Mouse (Mus musculus): ENCODE results near the gene Cfap77.

Cfap77 gene

GRCm38 (mm10) chr2:29051932-29052331 is 2.9 kb downstream of the Cfap77 start:
- DNase-seq (ENCODE audit: low spot score in 2 of 2), result no peak

- DNase-seq (ENCODE audit: low spot score in 2 of 2), result no peak
Observed at GRCm38 (mm10) chr2:29046151-29046550, 8.7 kb downstream of the Cfap77 start.

DNA sequence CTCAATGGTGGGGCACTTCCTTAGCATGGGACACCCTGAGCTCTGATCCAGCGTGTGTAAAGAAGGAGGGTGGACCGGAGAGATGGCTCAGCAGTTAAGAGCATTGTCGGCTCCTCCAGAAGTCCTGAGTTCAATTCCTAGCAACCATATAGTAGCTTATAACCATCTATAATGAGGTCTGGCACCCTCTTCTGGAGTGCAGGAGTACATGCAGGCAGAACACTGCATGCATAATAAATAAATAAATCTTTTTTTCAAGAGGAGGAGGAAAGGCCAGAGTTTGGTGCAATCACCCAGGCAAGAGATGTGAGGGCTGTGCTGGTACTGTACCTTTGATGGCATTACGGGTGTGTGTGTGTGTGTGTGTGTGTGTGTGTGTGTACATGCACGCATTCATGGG is 12.7 kb downstream of the Cfap77 start:
- DNase-seq (ENCODE audit: low spot score in 2 of 2), result no peak

DNA sequence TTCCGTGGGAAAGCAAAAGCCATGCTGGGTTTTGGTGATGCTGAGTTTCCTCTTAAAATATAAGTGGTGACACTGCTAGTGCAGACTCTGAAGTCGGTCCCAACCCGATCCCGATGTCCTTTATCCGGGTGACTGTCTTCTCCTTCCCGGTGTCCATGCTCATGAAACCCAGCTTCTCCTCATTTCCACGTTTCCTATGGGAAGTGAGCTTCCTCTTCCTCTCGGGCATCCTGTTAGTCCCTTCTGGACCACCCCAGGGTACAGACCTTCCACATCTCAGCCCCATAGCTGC is 13.4 kb downstream of the Cfap77 start:
- DNase-seq (ENCODE audit: low spot score in 2 of 2), result no peak

GRCm38 (mm10) chr2:29040594-29041476 is 14.0 kb downstream of the Cfap77 start:
- no peak for DNase-seq (ENCODE audit: low spot score in 2 of 2)

DNA sequence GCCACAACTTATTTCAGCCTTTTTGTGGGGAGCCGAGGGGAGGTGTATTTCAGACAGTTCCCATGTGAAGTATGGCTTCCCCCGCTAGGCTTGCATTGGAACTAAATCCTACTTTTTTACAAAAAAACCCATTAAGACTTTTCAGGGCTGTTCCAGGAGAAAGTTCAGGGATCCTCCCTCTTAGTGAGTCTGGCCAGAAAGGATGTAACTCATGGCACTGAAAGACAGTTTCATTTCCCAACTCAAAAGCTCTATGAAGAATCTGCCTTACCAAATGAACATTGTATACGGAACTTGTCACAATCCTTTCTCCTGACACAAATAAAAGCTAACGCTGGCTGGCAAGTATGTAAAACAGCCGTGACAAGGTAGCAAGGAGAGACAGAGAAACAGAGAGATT is 15.1 kb downstream of the Cfap77 start:
- no peak for DNase-seq (ENCODE audit: low spot score in 2 of 2)

GRCm38 (mm10) chr2:29035698-29036097 is 19.2 kb downstream of the Cfap77 start:
- no peak for DNase-seq (ENCODE audit: low spot score in 2 of 2)

GRCm38 (mm10) chr2:29034542-29035475 is 20.1 kb downstream of the Cfap77 start:
- no peak for DNase-seq (ENCODE audit: low spot score in 2 of 2)

DNA sequence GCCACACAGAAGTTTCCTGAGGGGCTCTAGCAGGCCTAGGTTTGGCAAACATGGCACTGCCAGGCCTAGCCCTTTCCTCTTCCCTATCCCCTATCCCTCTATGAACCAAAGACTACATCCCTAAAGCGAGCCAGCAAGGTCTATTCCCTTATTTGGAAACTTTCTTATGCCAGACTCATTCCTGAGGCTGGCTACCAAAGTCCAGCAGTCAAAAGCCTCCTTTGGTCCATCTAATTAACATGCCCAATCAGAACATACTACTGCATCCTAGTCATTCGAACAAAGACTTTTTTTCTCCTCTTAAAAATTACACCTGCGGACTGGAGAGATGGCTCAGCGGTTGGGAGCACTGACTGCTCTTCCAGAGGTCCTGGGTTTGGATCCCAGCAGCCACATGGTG is 22.9 kb downstream of the Cfap77 start:
- DNase-seq (ENCODE audit: low spot score in 2 of 2), result no peak

- no peak for DNase-seq (ENCODE audit: low spot score in 2 of 2)
Observed at GRCm38 (mm10) chr2:29030048-29030734, 24.7 kb downstream of the Cfap77 start.

- DNase-seq (ENCODE audit: low spot score in 2 of 2), result peak; percentile 12 to 13
Observed at GRCm38 (mm10) chr2:29025284-29025683, 29.6 kb downstream of the Cfap77 start.

DNA sequence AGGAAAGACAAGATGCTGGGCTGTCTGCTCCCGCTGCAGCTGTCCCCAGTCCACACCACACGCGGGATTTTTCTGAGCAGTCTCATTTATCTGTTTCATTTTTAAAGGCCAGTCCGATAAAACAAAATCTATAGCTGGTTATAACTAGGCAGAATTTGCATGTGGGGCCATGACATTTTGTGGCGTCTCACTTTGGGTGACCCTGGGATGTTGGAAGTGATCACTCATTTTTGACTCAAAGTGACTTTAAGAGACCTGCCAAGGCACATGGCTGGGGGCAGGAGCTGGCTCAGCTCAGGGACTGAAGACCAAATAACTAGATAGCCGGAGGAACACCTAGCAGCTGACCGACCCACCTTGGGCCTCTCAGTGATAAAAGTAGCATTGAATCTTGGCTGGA is 31.9 kb downstream of the Cfap77 start:
- no peak for DNase-seq (ENCODE audit: low spot score in 2 of 2)

DNA sequence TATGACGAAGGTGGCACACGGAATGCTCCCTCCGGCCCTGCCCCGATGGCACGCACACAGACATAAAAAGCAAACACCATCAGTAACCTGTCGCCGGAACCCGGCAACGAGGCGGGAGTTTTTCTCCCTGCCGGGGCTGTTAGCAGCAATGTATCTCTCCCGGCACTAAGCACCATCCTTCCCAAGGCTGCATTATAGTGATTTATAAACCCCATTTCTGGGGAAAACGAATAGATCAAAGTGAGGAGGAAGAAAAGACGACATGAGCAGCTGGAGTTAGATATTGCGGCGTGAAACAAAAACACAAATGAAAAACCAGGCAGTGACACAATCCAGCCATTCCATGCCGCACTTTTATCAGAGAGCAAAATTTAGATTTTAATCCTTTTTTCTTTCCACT is 33.8 kb downstream of the Cfap77 start:
- DNase-seq (ENCODE audit: low spot score in 2 of 2), result no peak

DNA sequence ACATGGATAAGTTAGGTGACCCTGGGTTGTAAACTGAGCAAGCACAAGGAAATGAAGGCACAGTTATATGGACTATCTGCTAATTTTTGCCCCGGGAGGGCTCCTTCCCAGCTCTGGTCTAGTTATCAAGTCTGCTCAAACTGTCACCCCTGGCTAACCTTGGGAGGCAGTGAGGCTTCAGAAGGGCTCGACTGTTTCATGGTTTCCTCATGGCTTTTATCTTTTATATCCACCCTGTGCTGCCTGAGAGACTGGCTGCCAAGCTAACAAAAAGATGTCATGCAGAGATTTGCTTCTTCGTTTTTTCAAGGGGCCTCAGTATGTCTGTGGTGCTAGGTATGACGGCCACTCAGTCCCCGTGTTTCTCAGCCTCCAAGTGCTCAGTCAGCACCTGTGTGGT is 36.2 kb downstream of the Cfap77 start:
- DNase-seq (ENCODE audit: low spot score in 2 of 2), result no peak

GRCm38 (mm10) chr2:29016599-29017587 is 38.0 kb downstream of the Cfap77 start:
- DNase-seq (ENCODE audit: low spot score in 2 of 2), result no peak

GRCm38 (mm10) chr2:29012523-29012922 is 42.3 kb downstream of the Cfap77 start:
- DNase-seq (ENCODE audit: low spot score in 2 of 2), result no peak

- no peak for DNase-seq (ENCODE audit: low spot score in 2 of 2)
Observed at GRCm38 (mm10) chr2:29007656-29008055, 47.2 kb downstream of the Cfap77 start.

DNA sequence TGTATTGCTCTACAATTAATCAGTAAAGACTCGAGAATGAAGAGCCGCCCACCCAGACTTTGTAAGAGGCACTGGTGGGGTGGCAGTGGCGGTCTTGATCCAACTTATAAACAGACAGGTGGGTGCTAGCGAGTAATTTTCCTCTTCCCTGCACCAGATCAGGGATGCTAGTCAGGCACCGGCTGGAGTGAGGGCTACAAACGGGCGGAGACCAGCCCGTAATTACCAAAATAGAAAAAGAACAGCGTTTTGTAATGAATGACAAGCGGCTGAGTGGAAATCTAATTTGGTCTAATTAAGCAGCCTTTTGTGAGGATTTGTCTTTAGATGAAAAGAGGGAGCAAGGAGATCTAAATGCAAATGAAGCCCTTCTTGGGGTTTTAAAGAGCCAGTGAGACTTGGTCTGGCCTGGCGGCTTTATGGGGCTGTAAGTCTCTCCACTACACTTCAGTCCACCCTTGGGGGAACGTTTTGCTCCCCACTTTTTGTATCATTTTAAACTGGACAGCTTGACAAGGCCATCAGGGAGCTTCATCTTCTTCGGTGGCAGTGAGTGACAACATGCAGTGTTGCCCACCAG is 48.3 kb downstream of the Cfap77 start:
- no peak for DNase-seq (ENCODE audit: low spot score in 2 of 2)

GRCm38 (mm10) chr2:29004037-29004436 is 50.8 kb downstream of the Cfap77 start:
- DNase-seq (ENCODE audit: low spot score in 2 of 2), result no peak

DNA sequence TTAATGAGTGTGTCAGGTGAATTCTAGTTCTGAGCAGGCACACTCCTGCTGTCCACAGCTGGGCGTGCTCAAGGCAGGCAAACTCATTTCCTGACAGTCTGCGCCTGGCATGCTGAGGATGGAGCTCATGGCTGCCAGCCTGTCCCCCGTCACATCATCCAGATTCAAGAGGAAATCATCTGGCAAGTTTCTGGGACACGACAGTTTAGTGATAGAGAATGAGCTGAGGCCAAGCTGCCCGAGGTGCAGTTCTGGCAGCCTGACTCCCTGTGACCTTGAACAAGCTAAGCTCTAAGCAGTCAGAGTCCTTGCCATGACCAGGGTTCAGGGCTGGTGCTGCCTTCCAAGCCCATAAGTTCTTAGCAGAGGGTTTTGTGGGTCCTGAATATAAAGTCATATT is 56.6 kb downstream of the Cfap77 start:
- DNase-seq (ENCODE audit: low spot score in 2 of 2), result no peak
